Mouse (Mus musculus) stomach, embryonic 15.5 days (tissue): ENCODE measurements around the gene Hist1h2be. TPM values are rescaled to one million over a fixed set of nuclear protein-coding genes. Genes with fewer than 3 reads are reported as not detected.
"Not testable (repeated sequence)": the region's sequence is repeated elsewhere in the genome, so short reads cannot be mapped to it uniquely, and the experiment has no call there.

Source experiments
- ATAC-seq: fragments of 200-750 bp; cut with Nextera tagmentation; 2 replicates; pipeline ENCODE4 v1.8.0; 2017; ENCODE audit warnings: low read depth, moderate number of reproducible peaks, moderate TSS enrichment; ENCODE audit not compliant: insufficient read depth, low FRiP score
- H3K27ac ChIP-seq: fragments of 300-500 bp; sonication (generic); 2 replicates; pipeline ENCODE4 v1.5.1; 2015; ENCODE audit warnings: mild to moderate bottlenecking, inconsistent platforms
- H3K27me3 ChIP-seq: fragments of 300-500 bp; sonication (generic); replicated peaks from 2 replicates; pipeline ENCODE4 v1.6.1; 2015; ENCODE audit warnings: inconsistent platforms
- H3K36me3 ChIP-seq: fragments of 300-500 bp; sonication (generic); 2 replicates; pipeline ENCODE4 v1.6.1; 2015; ENCODE audit warnings: inconsistent platforms
- H3K4me1 ChIP-seq: fragments of 300-500 bp; sonication (generic); 2 replicates; pipeline ENCODE4 v1.6.1; 2015; ENCODE audit warnings: inconsistent platforms
- H3K4me2 ChIP-seq: fragments of 300-500 bp; sonication (generic); 2 replicates; pipeline ENCODE4 v1.6.1; 2015; ENCODE audit warnings: mild to moderate bottlenecking, inconsistent platforms
- H3K4me3 ChIP-seq: fragments of 300-500 bp; sonication (generic); replicated peaks from 2 replicates; pipeline ENCODE4 v1.5.1; 2015; ENCODE audit warnings: inconsistent platforms
- H3K9ac ChIP-seq: fragments of 300-500 bp; sonication (generic); 2 replicates; pipeline ENCODE4 v1.6.1; 2015; ENCODE audit warnings: inconsistent platforms
- H3K9me3 ChIP-seq: fragments of 300-500 bp; sonication (generic); 2 replicates; pipeline ENCODE4 v1.6.1; 2016; ENCODE audit warnings: inconsistent platforms
- WGBS: fragments of 180-500 bp; shearing (Covaris S2); methylation state at CpG from one replicate; pipeline ENCODE4 v1.1.7; 2015; 5-methylcytosine and 5-hydroxymethylcytosine counted together
- microRNA-seq: library from miRNA; unstranded; fragments of <30 nt; microRNA quantifications from one replicate; pipeline ENCODE4, GENCODE M21; 2016
- polyA plus RNA-seq: library from polyadenylated mRNA; unstranded; fragments of >200 nt; fragmentation: Nextera tagmentation; extraction: Ambion mirVana; gene quantifications from 2 replicates; pipeline ENCODE4 v1.2.1, GENCODE M21; 2015

Gene Hist1h2be
- polyA plus RNA-seq, 1 experiment from 2014 or later, result 2.9 TPM

- Histone ChIP-seq H3K4me2 (no peak overlapping the region), H3K9ac (no peak overlapping the region)
- no peak for ATAC-seq
Observed at GRCm38 (mm10) chr13:23538249-23538648, 82.7 kb downstream of the Hist1h2be start.

GRCm38 (mm10) chr13:23537006-23537710 is 83.8 kb downstream of the Hist1h2be start:
- Histone ChIP-seq H3K27ac (no peak overlapping the region; the same call in 1 of the 2 replicates), H3K9ac (no peak overlapping the region), H3K36me3 (no peaks in the 10 kb centered on the region), H3K4me1 (peaks cover 16% of the 10 kb centered on the region), H3K27me3 (no peaks in the 10 kb centered on the region), H3K9me3 (no peaks in the 10 kb centered on the region), H3K4me2 (peak overlapping the region; percentile 70), H3K4me3 (peak overlapping the region; percentile 8; the same call in 1 of the 2 replicates)
- no peak for ATAC-seq
- 68% methylated on average over 3 of the region's 3 CpGs for WGBS

More at GRCm38 (mm10) chr13:23538249-23538648, 82.7 kb downstream of the Hist1h2be start:
- Histone ChIP-seq H3K4me3 (no peak overlapping the region), H3K9me3 (no peaks in the 10 kb centered on the region), H3K36me3 (no peaks in the 10 kb centered on the region), H3K27me3 (no peaks in the 10 kb centered on the region), H3K27ac (no peak overlapping the region), H3K4me1 (peaks cover 7% of the 10 kb centered on the region; the same call in 1 of the 2 replicates)
- 64% methylated on average over 5 of the region's 5 CpGs for WGBS

- no peak for ATAC-seq
- Histone ChIP-seq H3K4me3 (peak overlapping the region; percentile 35), H3K27ac (peak overlapping the region; percentile 68), H3K27me3 (no peaks in the 10 kb centered on the region), H3K36me3 (no peaks in the 10 kb centered on the region), H3K4me2 (peak overlapping the region; percentile 70), H3K9me3 (no peaks in the 10 kb centered on the region), H3K4me1 (peaks cover 17% of the 10 kb centered on the region), H3K9ac (peak overlapping the region; percentile 9; the same call in 1 of the 2 replicates)
- 14% methylated on average over 7 of the region's 7 CpGs for WGBS
Observed at GRCm38 (mm10) chr13:23536076-23536822, 84.7 kb downstream of the Hist1h2be start.

- H3K27me3 ChIP-seq, H3K9me3 ChIP-seq, H3K36me3 ChIP-seq: not testable (repeated sequence)
- peak; percentile 88 for ATAC-seq
- Histone ChIP-seq H3K4me2 (peak within 1 kb of the TSS; percentile 70), H3K9ac (peak within 1 kb of the TSS; percentile 32; the same call in 1 of the 2 replicates), H3K4me3 (peak within 1 kb of the TSS; percentile 50), H3K27ac (peak within 1 kb of the TSS; percentile 87), H3K4me1 (peaks cover 17% of the 10 kb centered on the region)
- WGBS, result under 1% methylated on average over 52 of the region's 62 CpGs
Observed at GRCm38 (mm10) chr13:23535137-23536075, 85.5 kb downstream of the Hist1h2be start, which contains the start of gene Hist1h3g. Gene Hist1h3g (plus strand): TSS chr13:23535422.

- no peaks in the 10 kb centered on the region for H3K36me3 ChIP-seq
- under 1% methylated on average over 15 of the region's 15 CpGs for WGBS
- H3K4me1 ChIP-seq, result peaks cover 17% of the 10 kb centered on the region
- peak overlapping the region; percentile 87 for H3K27ac ChIP-seq
- H3K9me3 ChIP-seq, result no peaks in the 10 kb centered on the region
- peak overlapping the region; percentile 70 for H3K4me2 ChIP-seq
- no peaks in the 10 kb centered on the region for H3K27me3 ChIP-seq
- ATAC-seq, result 0 out of 2 replicates have a peak, but pooled peaks have one; percentile 11
- H3K4me3 ChIP-seq, result peak overlapping the region; percentile 50
- peak overlapping the region; percentile 1; the same call in 1 of the 2 replicates for H3K9ac ChIP-seq
Observed at GRCm38 (mm10) chr13:23534368-23535131, 86.4 kb downstream of the Hist1h2be start.

Small RNA genes lying within 50 kb of the gene (microRNA-seq; reads per million reads assigned to microRNA genes)
- gene Gm44297, result 0.77 reads per million
- gene Gm44359, result not detected
- not detected for gene Gm44394

Other genes starting within 250 kb of the Hist1h2be start
- 10.7 and 11.9 TPM in 2 replicates for gene Abt1, start 197.3 kb downstream of the Hist1h2be start, polyA plus RNA-seq
- gene Btn1a1, start 155.2 kb downstream of the Hist1h2be start, polyA plus RNA-seq, result 0.09 and 0.22 TPM in 2 replicates
- 0.08 and 0.15 TPM in 2 replicates for gene Btn2a2, start 132.3 kb downstream of the Hist1h2be start, polyA plus RNA-seq
- gene Hist1h4h, start 90.1 kb downstream of the Hist1h2be start, polyA plus RNA-seq, result 6.1 and 7.3 TPM in 2 replicates
- 4.1 and 13.0 TPM in 2 replicates for gene Hist1h2af, start 87.2 kb downstream of the Hist1h2be start, polyA plus RNA-seq
- gene Hist1h3g, start 85.7 kb downstream of the Hist1h2be start, polyA plus RNA-seq, result 6.5 and 7.3 TPM in 2 replicates
- 1.0 and 1.5 TPM in 2 replicates for gene Hist1h2bh, start 77.7 kb downstream of the Hist1h2be start, polyA plus RNA-seq
- 0.83 and 0.94 TPM in 2 replicates for gene Hist1h3f, start 77.1 kb downstream of the Hist1h2be start, polyA plus RNA-seq
- gene Hist1h4f, start 69.5 kb downstream of the Hist1h2be start, polyA plus RNA-seq, result 1.7 and 2.0 TPM in 2 replicates
- 0.89 and 0.98 TPM in 2 replicates for gene Hist1h1d, start 67.9 kb downstream of the Hist1h2be start, polyA plus RNA-seq
- gene Hist1h3e, start 58.8 kb downstream of the Hist1h2be start, polyA plus RNA-seq, result 6.7 TPM in 2 replicates
- gene Hist1h2ae, start 49.9 kb downstream of the Hist1h2be start, polyA plus RNA-seq, result 95.8 and 121 TPM in 2 replicates
- 11.7 and 17.0 TPM in 2 replicates for gene Hist1h2bg, start 49.7 kb downstream of the Hist1h2be start, polyA plus RNA-seq
- gene Hist1h2bf, start 46.9 kb downstream of the Hist1h2be start, polyA plus RNA-seq, result 3.5 and 3.8 TPM in 2 replicates
- 2.4 and 3.4 TPM in 2 replicates for gene Hist1h2ad, start 46.7 kb downstream of the Hist1h2be start, polyA plus RNA-seq
- 5.7 and 7.9 TPM in 2 replicates for gene Hist1h3d, start 45.4 kb downstream of the Hist1h2be start, polyA plus RNA-seq
- 117 and 130 TPM in 2 replicates for gene Hist1h4d, start 39.5 kb downstream of the Hist1h2be start, polyA plus RNA-seq
- 24.6 and 25.3 TPM in 2 replicates for gene Hist1h1e, start 1.4 kb upstream of the Hist1h2be start, polyA plus RNA-seq
- 1.9 and 2.4 TPM in 2 replicates for gene Hist1h2ac, start 62.8 kb upstream of the Hist1h2be start, polyA plus RNA-seq
- gene Hist1h2bc, start 63.1 kb upstream of the Hist1h2be start, polyA plus RNA-seq, result 104 and 105 TPM in 2 replicates
- gene Hist1h1t, start 74.7 kb upstream of the Hist1h2be start, polyA plus RNA-seq, result 0.19 TPM in 1 of 2 replicates, not detected in the other
- gene Hist1h4c, start 77.3 kb upstream of the Hist1h2be start, polyA plus RNA-seq, result 4.0 and 6.1 TPM in 2 replicates
- 7.9 and 8.8 TPM in 2 replicates for gene Hfe, start 89.7 kb upstream of the Hist1h2be start, polyA plus RNA-seq
- gene Hist1h1c, start 117.7 kb upstream of the Hist1h2be start, polyA plus RNA-seq, result 50.6 and 54.3 TPM in 2 replicates
- gene Hist1h3c, start 124.5 kb upstream of the Hist1h2be start, polyA plus RNA-seq, result 5.5 and 5.7 TPM in 2 replicates
- 2.5 and 3.4 TPM in 2 replicates for gene Hist1h2bb, start 125.6 kb upstream of the Hist1h2be start, polyA plus RNA-seq
- 43.8 and 63.1 TPM in 2 replicates for gene Hist1h2ab, start 130.0 kb upstream of the Hist1h2be start, polyA plus RNA-seq
- 7.4 and 10.6 TPM in 2 replicates for gene Hist1h3b, start 131.1 kb upstream of the Hist1h2be start, polyA plus RNA-seq
- 3.5 and 4.1 TPM in 2 replicates for gene Hist1h4b, start 135.9 kb upstream of the Hist1h2be start, polyA plus RNA-seq
- 0.42 and 0.55 TPM in 2 replicates for gene Hist1h4a, start 140.1 kb upstream of the Hist1h2be start, polyA plus RNA-seq
- gene Hist1h3a, start 141.3 kb upstream of the Hist1h2be start, polyA plus RNA-seq, result 4.8 and 6.9 TPM in 2 replicates
- gene Hist1h1a, start 142.5 kb upstream of the Hist1h2be start, polyA plus RNA-seq, result 2.0 and 2.9 TPM in 2 replicates
- gene Trim38, start 148.8 kb upstream of the Hist1h2be start, polyA plus RNA-seq, result 0.06 TPM in 1 of 2 replicates, not detected in the other
- 0.13 and 0.15 TPM in 2 replicates for gene Slc17a2, start 185.9 kb upstream of the Hist1h2be start, polyA plus RNA-seq
- 0.34 and 0.36 TPM in 2 replicates for gene Slc17a3, start 218.3 kb upstream of the Hist1h2be start, polyA plus RNA-seq
- 0.06 and 0.19 TPM in 2 replicates for gene Slc17a1, start 246.6 kb upstream of the Hist1h2be start, polyA plus RNA-seq